Mouse (Mus musculus) kidney, postnatal 10 days (tissue): ENCODE measurements at regions not wholly inside any gene's neighbourhood (a gene's known extent, or its start where the extent isn't known, plus 50 kb on each side); places are given as distances from the start of the nearest gene placed in this dataset.

Source experiments
- DNase-seq: peaks from one replicate; pipeline ENCODE4 v3.0.0; 2021; ENCODE audit warnings: mixed read lengths

GRCm38 (mm10) chr8:89150952-89151351, 107.0 kb upstream of the Sall1 start:
- DNase-seq: no peak

DNA sequence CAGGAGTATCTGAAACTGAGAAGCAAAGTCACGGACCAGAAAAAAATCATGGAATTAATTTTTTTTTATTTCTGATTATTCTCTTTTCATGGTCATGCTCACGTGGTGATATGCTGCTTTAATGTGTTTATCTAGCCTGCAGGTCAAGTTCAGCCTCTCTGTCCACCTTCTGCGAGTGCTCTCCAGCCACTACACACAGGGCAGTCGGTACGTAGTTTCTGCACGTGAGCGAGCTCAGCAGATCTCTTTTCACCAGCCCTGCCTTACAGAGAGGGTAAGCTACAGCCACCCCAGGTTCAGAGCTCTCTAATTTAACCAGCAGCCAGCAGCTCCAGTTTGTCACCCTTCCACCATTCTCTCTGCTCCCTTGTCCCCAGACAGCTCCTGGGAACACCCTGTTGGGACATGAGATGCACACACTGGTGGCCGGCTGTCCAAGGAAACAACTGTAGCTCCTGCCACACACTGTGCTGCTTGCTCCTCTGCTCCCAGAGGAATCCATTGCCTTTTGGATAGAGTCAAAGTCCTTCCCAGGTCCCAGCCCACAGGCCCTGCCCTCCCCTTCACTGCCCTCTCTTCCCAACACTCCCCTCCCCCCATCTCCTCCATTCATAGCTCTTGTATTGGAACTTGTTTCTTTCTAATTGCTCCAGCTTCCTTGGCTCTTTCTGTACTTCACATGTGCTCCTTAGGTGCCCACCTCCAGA, 97.7 kb upstream of the Sall1 start:
- DNase-seq: peak; percentile 27

DNA sequence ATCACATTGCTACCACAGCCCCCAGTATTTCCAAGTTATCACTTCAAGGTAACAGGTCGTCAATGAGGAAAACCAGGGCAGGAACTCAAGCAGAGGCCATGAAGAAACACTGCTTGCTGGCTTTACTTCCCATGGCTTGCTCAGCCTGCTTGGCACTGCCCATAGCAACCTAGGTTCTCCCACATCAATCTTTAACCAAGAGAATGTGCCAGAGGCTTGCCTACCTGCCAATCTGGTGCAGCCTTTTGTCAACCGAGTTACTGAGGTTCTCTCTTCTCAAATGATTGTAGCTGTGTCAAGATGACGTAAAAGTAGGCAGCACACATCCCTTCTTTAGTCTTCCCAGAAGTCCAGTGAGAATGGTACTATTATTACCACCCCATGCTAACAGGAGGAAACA, 95.9 kb upstream of the Sall1 start:
- no peak for DNase-seq

DNA sequence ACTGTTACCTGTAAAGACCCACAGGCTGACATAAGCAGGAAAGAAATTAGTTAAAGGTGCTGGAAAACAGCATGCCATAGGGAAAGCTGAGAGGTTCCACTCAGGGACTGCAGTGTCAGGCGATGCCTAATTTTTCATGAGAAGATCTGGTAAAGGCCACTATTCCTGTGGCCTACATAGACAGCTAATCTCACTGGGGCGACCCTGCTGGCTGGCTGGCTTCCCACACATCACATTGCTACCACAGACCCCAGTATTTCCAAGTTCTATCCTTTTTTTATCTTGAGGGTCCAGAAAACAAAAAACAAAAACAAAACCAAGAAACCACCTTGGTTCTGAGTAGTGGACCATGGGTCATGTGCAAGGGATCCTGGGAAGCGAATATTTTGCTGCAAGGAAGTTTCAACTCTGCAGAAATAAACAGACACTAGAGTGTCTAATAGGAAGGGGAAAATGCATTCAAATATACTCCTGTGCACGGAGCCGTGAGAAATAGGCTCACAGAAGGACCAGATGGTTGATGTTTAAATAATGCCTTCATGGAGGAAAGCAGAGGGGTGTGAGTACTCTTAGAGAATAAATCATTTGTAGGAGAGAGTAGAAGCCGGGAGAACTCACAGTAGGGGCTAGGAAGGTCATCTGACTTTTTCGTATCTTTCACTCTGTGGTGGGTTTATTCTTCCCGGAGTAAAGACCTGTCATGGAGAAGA, 94.6 kb upstream of the Sall1 start:
- DNase-seq: no peak

- DNase-seq: no peak
These were observed 90.9 kb upstream of the Sall1 start for GRCm38 (mm10) chr8:89134581-89135484.

- no peak for DNase-seq
These were observed 90.1 kb upstream of the Sall1 start for GRCm38 (mm10) chr8:89134058-89134457.

- no peak for DNase-seq
These were observed 77.1 kb upstream of the Sall1 start for GRCm38 (mm10) chr8:89121051-89121450.

DNA sequence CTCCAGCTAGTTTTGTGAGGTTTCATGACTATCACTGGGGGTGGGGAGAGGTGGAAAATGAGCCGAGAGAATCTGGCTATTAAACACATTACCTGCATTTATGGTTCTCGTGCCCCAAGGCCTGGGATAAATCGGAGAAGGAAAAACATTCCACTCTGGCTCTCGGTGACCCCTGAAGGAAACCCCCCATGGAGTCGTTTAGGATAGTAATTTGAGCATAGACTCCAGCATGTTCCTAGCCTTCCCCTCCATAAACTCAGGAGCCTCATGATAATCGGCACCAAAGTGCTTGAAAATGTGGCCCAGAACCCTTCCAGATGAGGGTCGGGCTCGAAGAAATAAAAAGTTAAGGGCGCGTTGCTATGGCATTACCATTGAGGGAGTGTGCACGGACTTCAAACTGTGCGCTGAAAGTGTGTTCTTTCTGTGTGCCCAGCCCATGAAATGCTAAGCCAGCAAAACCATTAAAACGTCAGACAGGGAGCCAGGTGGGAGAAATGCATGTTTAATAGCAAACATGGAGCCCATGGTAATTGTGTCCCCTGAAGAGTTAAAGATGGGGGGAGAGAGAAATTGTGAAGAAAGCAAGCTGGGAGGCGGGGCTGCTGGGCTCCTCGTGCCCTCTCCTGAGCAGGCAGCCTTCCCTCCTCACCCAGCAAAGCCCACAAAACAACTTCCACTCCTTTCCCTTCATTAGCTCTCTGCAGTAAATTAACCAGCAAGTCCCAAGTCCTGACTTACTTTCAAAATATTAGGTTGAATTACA, 64.1 kb upstream of the Sall1 start:
- DNase-seq: no peak

DNA sequence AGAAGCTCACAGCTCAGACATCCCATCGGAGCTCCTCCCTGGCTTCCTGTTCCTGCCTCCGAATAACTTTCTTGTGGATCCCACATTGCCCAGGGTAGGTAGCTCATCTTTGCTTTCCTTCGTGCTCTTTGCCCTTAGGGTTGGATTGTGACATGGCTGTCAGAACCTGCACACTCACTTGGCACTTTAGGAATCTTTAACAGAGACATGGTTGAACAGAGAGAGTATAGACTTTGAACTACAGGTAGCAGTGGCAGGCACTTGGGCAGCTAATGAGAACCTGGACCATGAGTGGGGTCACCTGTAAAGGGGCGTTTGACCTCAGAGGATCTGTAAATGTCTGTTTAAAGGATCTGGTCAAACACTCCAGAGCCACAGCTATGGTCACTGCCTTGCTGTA, 62.4 kb upstream of the Sall1 start:
- no peak for DNase-seq

- no peak for DNase-seq
These were observed 53.4 kb upstream of the Sall1 start for GRCm38 (mm10) chr8:89097396-89097795.
